Mouse (Mus musculus) megakaryocyte, embryonic 14.5 days (primary cell): ENCODE data around the gene Pde2a.

Source experiments
- FLI1 ChIP-seq: IDR thresholded peaks from 2 replicates; pipeline ENCODE4 v1.6.1; 2012; ENCODE audit warnings: low read length, inconsistent platforms, mixed read lengths
- GATA1 ChIP-seq: IDR thresholded peaks from 3 replicates; pipeline ENCODE4 v1.6.1; 2012; ENCODE audit warnings: mixed read lengths, low read length, inconsistent platforms, borderline replicate concordance

GRCm38 (mm10) chr7:101393694-101394504 lies 27.6 kb upstream of the Pde2a start:
- no peak for TF ChIP-seq GATA1
- no peak for TF ChIP-seq FLI1
